Mouse (Mus musculus): ENCODE results near the gene Wdr20. TPM values are rescaled to one million over a fixed set of nuclear protein-coding genes. Genes with fewer than 3 reads are reported as not detected.

Gene Wdr20
- total and polyA plus RNA-seq, 3 experiments, result 18.8 to 25.8 TPM; not detected in 1

GRCm38 (mm10) chr12:110795035-110795434, 57.3 kb downstream of the Wdr20 start:
- Histone ChIP-seq H3K4me1 (ENCODE audit: control insufficient read depth in 1 of 2, insufficient read depth in 2 of 2, low read length in 2 of 2) (no peaks in the 10 kb centered on the region), H3K36me3 (ENCODE audit: control insufficient read depth in 1 of 2, insufficient read depth in 2 of 2, low read length in 2 of 2) (no peaks in the 10 kb centered on the region; a peak in 1 of 4 replicates), H3K79me2 (ENCODE audit: control insufficient read depth, insufficient read depth, low read length, poor library complexity) (no peaks in the 10 kb centered on the region), H3K4me3 (ENCODE audit: control insufficient read depth in 1 of 2, insufficient read depth in 1 of 2, low read depth in 2 of 2, low read length in 2 of 2) (no peak overlapping the region), H3K27me3 (ENCODE audit: control insufficient read depth in 1 of 2, insufficient read depth in 2 of 2, low read length in 2 of 2) (no peaks in the 10 kb centered on the region), H3K9ac (ENCODE audit: control insufficient read depth, low read depth, low read length, poor library complexity, severe bottlenecking) (no peak overlapping the region), H3K27ac (ENCODE audit: control insufficient read depth, low read depth, low read length) (no peak overlapping the region), H3K9me3 (replicated peaks; ENCODE audit: insufficient read depth, low read length) (no peaks in the 10 kb centered on the region)
- peak; percentile 61 for DNase-seq (ENCODE audit: low read depth, low spot score)
- no peak for TF ChIP-seq JUND (IDR thresholded peaks at IDR 0.05; ENCODE audit: low read depth, low read length)
- TF ChIP-seq E2F4 (IDR thresholded peaks at IDR 0.05; ENCODE audit: borderline replicate concordance, low read depth, low read length), result no peak
- TF ChIP-seq ZNF384 (IDR thresholded peaks at IDR 0.05; ENCODE audit: low read depth, low read length), result no peak
- no peak for TF ChIP-seq CHD1 (IDR thresholded peaks at IDR 0.05; ENCODE audit: low read depth, low read length)
- TF ChIP-seq SIN3A (IDR thresholded peaks at IDR 0.05; ENCODE audit: low read length), result no peak
- no peak for TF ChIP-seq POLR2AphosphoS2 (IDR thresholded peaks at IDR 0.05; ENCODE audit: low read length)
- no peak for TF ChIP-seq MYB (IDR thresholded peaks at IDR 0.05; ENCODE audit: low read depth, low read length)
- TF ChIP-seq UBTF (IDR thresholded peaks at IDR 0.05; ENCODE audit: borderline replicate concordance, insufficient read depth, low read depth, low read length), result no peak
- no peak for TF ChIP-seq SMC3 (IDR thresholded peaks at IDR 0.05; ENCODE audit: low read depth, low read length)
- no peak for TF ChIP-seq RCOR1 (IDR thresholded peaks at IDR 0.05; ENCODE audit: low read depth, low read length)
- no peak for TF ChIP-seq ZMIZ1 (IDR thresholded peaks at IDR 0.05; ENCODE audit: low read depth, low read length)
- TF ChIP-seq MXI1 (IDR thresholded peaks at IDR 0.05; ENCODE audit: low read depth, low read length), result no peak
- no peak for TF ChIP-seq POLR2AphosphoS5 (IDR thresholded peaks at IDR 0.05; ENCODE audit: borderline replicate concordance, low read depth, low read length)
- no peak for TF ChIP-seq TCF12 (IDR thresholded peaks at IDR 0.05; ENCODE audit: low read depth, low read length)
- no peak for TF ChIP-seq MAZ (IDR thresholded peaks at IDR 0.05; ENCODE audit: low read depth, low read length)
- no peak for TF ChIP-seq ETS1 (IDR thresholded peaks at IDR 0.05; ENCODE audit: low read depth, low read length)
- no peak for TF ChIP-seq KAT2A (conservative IDR thresholded peaks at IDR 0.05; ENCODE audit: low read depth, low read length)
- no peak for TF ChIP-seq TBP (IDR thresholded peaks at IDR 0.05; ENCODE audit: low read depth, low read length)
- TF ChIP-seq USF2 (IDR thresholded peaks at IDR 0.05; ENCODE audit: borderline replicate concordance in 1 of 2, insufficient read depth in 1 of 2, low read depth in 1 of 2, low read length in 2 of 2), result no peak

DNA sequence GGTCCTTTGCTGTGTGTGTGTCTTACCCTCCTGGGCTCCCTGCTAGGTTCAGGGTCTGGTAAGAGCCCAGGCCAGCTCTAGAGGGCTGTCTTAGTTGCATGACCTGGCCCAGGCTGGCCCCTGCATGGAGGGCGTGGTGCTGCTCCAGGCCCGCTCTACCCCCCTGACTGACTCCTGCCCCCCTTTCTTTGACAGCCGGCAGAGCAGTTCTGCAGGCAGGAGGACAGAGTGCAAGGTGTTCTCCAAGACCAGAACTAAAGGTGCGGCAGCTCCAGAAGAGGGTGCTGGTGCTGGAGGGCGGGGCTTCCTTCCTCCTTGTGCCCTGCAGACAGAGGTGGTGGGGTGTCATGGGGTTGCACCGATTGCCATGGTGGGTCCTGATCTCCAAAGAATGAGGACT, 59.0 kb downstream of the Wdr20 start:
- no peak overlapping the region for H3K9ac ChIP-seq (ENCODE audit: control insufficient read depth, low read depth, low read length, poor library complexity, severe bottlenecking)
- no peaks in the 10 kb centered on the region for H3K27me3 ChIP-seq (ENCODE audit: control insufficient read depth in 1 of 2, insufficient read depth in 2 of 2, low read length in 2 of 2)
- H3K4me1 ChIP-seq (ENCODE audit: control insufficient read depth in 1 of 2, insufficient read depth in 2 of 2, low read length in 2 of 2), result no peaks in the 10 kb centered on the region
- H3K36me3 ChIP-seq (ENCODE audit: control insufficient read depth in 1 of 2, insufficient read depth in 2 of 2, low read length in 2 of 2), result no peaks in the 10 kb centered on the region; a peak in 1 of 4 replicates
- H3K79me2 ChIP-seq (ENCODE audit: control insufficient read depth, insufficient read depth, low read length, poor library complexity), result no peaks in the 10 kb centered on the region
- H3K9me3 ChIP-seq (replicated peaks; ENCODE audit: insufficient read depth, low read length), result no peaks in the 10 kb centered on the region
- H3K4me3 ChIP-seq (ENCODE audit: control insufficient read depth in 1 of 2, insufficient read depth in 1 of 2, low read depth in 2 of 2, low read length in 2 of 2), result no peak overlapping the region
- no peak for DNase-seq (ENCODE audit: low read depth, low spot score)
- TF ChIP-seq CTCF (IDR thresholded peaks at IDR 0.05 in 2 of 3, conservative IDR thresholded peaks at IDR 0.05 in 1 of 3; ENCODE audit: control insufficient read depth in 1 of 3, insufficient read depth in 1 of 3, low read depth in 2 of 3, low read length in 3 of 3, poor library complexity in 1 of 3, severe bottlenecking in 1 of 3) (no peak), RAD21 (IDR thresholded peaks at IDR 0.05; ENCODE audit: low read depth, low read length) (no peak), ELF1 (IDR thresholded peaks at IDR 0.05; ENCODE audit: low read depth, low read length) (no peak), JUND (IDR thresholded peaks at IDR 0.05; ENCODE audit: low read depth, low read length) (no peak), HCFC1 (IDR thresholded peaks at IDR 0.05; ENCODE audit: low read depth, low read length) (no peak), POLR2AphosphoS2 (IDR thresholded peaks at IDR 0.05; ENCODE audit: low read length) (no peak), USF2 (IDR thresholded peaks at IDR 0.05; ENCODE audit: borderline replicate concordance in 1 of 2, insufficient read depth in 1 of 2, low read depth in 1 of 2, low read length in 2 of 2) (no peak), UBTF (IDR thresholded peaks at IDR 0.05; ENCODE audit: borderline replicate concordance, insufficient read depth, low read depth, low read length) (no peak), TBP (IDR thresholded peaks at IDR 0.05; ENCODE audit: low read depth, low read length) (no peak), MYB (IDR thresholded peaks at IDR 0.05; ENCODE audit: low read depth, low read length) (no peak), POLR2A (IDR thresholded peaks at IDR 0.05; ENCODE audit: control insufficient read depth in 1 of 2, insufficient read depth in 1 of 2, low read depth in 1 of 2, low read length in 2 of 2, poor library complexity in 1 of 2) (no peak), MAX (IDR thresholded peaks at IDR 0.05; ENCODE audit: low read length) (no peak), SIN3A (IDR thresholded peaks at IDR 0.05; ENCODE audit: low read length) (no peak), E2F4 (IDR thresholded peaks at IDR 0.05; ENCODE audit: borderline replicate concordance, low read depth, low read length) (no peak)
- no peak overlapping the region for H3K27ac ChIP-seq (ENCODE audit: control insufficient read depth, low read depth, low read length)

All from MEL (cell line).